Mouse (Mus musculus) fat pad, adult 2 months (tissue): ENCODE measurements around the gene Ap1ar.

Experiments
- DNase-seq: peaks from one replicate; pipeline ENCODE4 v3.0.0-alpha.2; 2011; ENCODE audit warnings: low read depth, low spot score; ENCODE audit errors: extremely low read depth

The Ap1ar gene

DNA sequence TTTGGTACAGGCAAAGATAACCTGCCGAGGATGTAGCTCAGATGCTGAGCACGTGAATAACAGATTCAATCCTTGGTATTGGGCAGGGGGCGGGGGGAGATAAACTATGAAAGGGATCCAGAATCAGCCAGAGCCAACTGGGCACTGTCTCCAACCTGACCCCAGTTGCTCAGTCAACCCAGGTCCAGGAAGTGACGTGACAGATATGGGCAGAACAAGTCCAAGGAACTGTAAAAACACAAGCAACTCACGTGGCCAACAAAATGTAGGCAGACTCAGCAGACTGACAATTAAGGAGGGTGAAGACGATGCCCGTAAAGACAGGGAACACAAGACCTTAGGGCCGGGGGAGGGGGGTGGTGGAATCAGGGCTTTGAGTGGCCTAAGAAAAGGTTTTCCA is 74.9 kb downstream of the Ap1ar start:
- DNase-seq: no peak

GRCm38 (mm10) chr3:127759212-127759611 is 78.1 kb downstream of the Ap1ar start:
- no peak for DNase-seq

GRCm38 (mm10) chr3:127758806-127759205 is 78.5 kb downstream of the Ap1ar start:
- no peak for DNase-seq

DNA sequence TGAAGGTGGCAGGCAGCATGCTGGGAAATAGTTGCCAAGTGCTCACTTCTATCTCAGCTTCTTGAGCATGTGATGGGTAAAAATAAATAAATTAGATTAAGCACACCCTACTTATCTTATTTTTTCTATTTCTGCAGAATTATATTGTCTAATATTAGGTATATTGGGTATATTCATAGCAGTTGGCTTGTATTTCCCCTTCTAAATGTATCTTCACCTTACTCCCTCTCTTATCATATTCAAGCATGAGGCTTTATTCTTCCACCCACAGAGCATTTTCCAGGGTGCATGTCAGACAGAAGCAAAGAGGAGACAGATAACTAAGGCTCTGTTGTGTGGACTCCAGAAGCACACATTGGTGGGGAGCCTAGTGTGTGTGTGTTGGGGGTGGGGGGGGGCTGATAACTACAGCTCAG is 79.4 kb downstream of the Ap1ar start:
- DNase-seq: no peak
